Mouse (Mus musculus) right cerebral cortex, postnatal 10 days (tissue): Measurements from ENCODE around the gene Sel1l3.
A peak's percentile ranks its signal among the peaks of the same experiment; 100 is the strongest.

Experiments
- DNase-seq, 2 experiments: peaks; one replicate each; pipeline ENCODE4 v3.0.0; 2021; ENCODE audit warnings: low spot score in 2 of 2

Sel1l3 gene

DNA sequence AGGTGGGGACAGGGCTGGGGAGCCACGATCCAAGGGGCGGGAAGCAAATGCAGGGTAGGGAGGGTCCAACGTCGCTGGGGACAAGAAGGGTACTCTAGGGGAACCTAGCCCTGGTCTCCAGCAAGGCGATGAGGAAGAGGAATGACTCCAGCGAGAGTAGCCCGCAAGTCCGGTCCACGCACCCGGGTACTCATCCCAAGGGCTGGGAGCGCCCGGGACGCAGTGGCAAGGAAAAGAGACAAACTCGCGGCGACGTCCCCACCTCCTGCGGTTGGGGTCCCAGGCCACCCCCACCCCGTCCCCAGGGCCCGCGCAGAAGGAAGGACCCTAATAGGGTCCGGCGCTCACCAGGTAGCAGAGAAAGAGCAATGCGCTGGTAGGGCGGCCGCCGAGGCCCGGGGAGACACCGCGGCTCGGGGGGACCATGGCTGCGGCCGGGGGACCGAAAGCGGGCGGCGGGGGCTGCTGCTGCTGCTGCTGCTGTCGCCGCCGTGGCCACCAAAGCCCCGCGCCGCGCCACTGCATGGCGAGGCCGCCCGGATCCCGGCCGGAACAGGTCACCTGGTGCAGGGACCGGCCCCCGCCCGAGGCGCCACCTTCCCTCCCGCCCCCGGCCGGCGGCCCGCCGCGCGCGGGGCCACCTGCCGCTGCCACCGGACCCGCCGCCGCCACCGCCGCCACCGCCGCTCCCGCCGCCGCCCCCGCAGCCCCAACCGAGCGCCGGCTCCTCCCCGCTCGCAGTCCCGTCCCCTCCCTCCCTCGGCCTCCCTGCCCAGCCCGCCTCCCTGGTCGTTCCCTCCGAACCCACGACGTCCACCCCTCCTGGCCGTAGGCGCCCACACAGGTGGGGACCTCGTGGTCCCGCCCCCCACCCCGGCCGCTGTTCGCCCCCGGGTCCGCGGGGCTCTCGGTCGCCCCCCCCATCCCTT, 681 bp downstream of the Sel1l3 start:
- peak in 1 of 2 experiments; percentile 65 for DNase-seq

DNA sequence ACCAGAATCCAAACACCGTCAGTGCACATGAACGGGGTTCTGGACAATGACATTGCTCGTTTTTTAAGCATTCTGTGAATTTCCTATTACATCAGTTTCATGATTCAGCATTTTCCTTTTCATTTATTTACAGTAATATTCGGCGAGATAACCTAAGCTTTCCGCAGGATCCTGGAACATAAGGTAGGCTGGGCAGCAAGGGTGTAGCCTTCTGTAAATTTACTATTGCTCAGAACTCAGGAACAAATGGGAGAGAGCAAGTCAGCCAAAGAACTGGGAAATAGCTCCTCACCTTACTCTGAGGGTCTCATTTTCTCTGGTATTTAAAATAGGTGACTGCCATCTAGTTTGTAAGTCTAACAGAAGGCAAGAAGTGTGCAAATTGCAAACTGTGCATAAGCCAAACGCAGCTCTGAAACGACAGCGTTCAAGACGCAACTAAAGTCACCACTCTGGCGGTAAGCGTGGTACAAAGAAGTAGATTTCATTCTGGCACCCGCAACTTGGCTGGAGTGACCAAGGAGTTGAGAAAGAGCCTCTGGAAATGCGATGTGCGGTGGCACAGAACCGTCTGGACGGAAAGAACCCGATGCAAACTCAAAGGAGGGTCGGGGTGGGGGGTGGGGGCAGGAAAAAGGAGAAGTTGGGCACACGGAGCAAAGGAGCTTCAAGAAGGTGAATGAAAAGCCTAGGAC, 1.5 kb downstream of the Sel1l3 start:
- no peak for DNase-seq

DNA sequence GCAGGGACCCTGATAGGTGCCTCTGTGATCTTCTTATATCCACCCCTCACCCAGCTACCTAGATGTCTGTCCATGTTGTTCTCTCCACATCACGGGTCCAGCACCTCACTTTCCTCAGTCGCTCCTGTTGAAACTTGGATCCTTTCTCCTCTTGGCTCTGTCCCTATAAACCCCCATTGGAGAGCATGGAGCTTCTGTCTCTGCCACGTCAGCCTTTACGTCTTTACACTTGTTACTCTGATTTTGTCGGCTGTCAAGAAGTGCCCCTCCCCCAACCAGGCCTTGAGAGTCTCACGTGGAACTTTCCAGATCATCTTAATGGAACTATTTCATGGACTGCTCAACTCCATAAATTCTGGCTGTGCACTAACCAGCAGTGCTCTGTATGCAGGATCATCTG, 2.5 kb downstream of the Sel1l3 start:
- DNase-seq = peak; percentile 67 to 70

DNA sequence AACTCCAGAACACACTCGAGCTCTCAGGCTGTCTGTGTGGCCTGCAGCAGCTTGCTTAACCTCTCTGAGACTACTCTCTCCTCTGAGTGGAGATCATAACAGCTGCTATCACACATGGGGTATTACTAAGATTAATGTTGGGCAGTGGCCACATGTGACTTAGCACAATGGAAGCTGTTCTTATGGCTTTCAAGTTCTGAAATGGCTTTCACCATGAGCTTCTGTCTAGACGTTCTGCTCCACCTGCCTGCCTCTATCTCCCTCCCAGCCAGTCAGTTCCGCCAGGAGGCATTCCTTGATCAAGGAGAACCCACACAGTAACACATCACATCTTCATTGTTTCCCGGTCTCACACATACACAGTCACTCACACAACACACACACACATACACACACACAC, 3.2 kb downstream of the Sel1l3 start:
- DNase-seq = no peak

DNA sequence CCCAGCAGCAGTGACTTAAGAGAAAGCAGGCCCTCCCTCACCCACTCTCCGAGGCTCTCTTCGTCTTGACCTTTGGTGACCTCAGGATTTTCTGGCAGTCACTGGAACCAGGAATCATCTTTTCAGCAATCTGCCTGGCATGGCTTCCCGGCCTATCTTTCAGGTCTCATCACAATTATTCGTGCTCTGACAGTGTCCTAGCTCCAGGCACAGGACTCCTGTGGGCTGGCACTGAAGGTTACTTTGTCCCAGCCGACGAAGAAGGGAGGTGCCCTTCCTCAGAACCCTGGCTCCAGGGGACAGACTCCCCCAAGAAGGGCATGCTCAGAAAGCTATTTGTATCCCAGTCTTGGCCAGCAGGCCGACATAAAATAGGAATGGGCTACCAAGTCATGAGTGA, 4.0 kb downstream of the Sel1l3 start:
- DNase-seq = no peak

DNA sequence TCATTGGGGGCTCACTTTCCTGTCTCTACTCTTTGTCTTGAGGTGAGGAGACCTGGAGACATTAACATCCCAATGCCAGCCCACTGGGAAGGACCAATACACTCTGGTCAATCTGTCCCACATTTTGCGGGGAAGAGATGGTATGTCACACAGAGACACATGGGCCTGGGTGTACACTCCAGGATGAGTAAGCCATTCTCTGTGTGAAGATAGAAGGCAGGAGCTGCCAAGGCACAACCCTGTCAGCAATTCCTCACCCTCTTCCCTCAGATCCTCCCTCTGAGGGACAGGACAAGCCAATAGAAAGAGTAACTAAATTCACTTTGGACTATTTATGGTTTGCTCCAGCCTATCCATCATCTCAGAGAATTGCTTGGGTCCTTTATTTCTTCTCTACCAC, 5.0 kb downstream of the Sel1l3 start:
- DNase-seq = no peak

DNA sequence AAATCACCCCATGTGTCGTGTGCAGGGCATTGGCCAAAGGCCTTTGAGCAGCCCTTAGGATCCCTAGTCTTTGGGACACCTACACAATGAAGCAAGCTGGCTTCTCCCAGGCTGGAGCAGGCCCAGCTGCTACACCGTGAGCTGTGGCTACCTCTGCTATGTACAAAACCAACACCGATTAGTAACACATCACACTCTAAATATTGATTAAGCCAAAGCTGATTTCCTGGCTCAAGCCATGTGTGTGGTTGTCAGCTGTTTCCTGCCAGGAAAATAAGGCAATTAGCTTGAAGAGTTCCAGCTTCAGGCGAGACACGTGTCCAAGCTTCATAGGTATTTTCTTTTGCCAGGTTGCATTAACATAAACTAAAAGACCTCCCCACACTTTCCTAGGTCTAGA, 7.2 kb downstream of the Sel1l3 start:
- DNase-seq = no peak

DNA sequence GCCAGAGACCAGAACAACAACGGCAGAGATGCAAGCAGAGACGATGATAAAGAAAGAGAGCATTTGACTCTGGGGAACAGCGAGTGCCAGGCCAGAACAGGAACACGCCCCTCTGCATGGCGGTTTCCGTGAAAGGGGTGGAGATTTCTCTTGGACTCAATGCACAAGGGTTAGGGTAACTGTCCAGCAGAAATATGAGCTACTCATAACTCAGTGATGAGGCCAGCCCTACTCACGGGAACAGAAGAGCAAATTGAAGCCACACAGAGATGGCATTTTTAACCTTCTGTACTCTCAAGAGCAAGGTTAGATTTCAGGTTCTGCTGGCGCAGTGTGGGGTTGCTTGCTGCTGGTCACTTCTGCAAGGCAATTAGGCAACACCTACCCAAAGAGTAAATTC, 11.0 kb downstream of the Sel1l3 start:
- no peak for DNase-seq

DNA sequence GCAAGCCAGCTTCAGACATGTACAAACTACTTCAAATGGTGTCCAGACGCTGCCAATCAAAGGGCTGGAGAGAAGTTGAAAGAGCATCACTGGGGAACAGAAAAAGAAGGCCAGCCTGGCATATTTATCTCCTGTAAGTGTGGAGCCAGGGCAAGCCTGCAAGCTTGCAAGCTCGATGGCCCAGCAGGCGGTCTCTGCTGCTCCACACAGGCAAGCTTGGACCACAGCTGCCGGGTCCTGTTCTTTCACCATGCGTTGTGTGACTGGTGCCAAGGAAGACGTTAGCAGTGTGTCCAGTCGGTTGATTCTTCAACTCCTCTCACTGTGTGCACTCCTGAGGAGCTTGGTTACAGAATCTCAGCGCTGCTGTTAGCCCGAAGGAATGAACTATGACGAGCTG, 12.9 kb downstream of the Sel1l3 start:
- no peak for DNase-seq

DNA sequence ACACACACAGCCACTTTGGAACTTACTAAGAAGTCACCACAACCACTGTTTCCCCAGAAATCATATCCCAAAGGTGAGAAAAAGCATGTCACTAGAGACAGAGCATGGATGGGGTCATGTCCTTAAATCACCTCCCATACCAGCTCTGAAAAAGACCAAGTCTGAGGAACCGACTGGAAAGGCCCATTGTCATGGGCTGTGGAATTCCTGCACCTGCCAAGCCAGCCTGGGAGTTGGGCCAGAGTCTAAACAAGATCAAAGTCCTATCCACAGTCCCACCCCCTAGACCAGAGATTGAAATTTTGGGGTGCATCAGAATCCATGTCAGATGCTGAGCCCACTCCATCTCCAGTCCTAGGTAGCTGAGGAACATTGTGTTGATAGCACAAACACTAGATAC, 15.3 kb downstream of the Sel1l3 start:
- no peak for DNase-seq

DNA sequence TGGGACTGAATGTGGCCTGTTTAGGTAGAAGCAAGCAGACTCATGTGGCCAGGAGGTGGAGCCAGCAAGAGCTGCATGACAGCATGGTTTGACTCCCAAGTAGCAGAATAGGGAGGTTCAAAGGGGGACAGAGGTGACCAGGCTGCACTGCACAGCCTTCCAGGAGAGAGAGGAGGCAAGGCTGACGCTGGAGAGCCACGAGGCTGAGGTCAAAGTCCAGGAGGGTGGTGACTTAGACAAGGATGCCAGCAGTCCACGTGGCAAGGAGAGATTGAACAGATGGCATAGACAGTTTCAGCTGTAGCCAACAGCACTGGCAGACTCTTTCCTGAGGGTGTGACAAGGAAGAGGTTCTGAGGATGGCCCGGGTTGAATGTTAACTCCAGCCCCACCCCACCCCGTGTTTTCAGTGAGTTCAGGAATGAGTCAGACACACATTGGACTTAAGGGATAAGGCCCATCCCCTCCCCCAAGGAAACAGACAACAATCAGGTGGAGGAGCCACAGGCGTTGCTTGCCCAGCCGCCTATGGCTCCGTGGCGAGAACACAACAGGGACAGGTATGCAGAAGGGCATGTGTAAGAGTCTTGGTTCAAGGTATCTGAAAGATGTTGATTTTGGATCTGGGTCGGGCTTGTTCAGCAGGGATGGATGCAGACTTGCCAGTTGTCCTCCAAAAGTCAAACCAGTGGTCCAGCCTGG, 17.2 kb downstream of the Sel1l3 start:
- DNase-seq = no peak

DNA sequence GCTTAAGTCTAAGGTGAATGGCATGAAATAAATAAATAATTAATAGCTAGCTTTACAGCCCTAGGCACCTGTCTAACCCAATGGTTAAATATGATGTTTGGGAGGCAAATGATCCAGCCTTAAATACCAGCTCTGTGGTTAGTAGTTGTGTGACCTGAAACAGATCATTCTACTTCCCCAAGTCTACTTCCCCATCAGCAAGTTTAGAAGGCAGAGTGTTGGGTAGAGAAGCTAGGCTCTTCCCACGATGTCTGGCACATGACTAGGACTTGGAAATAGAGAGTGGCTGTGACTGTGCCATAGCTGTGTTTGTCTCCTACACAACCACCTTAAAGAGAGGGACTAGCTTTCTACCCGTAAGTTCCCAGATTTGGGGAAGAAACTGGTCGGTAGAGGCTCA, 18.9 kb downstream of the Sel1l3 start:
- DNase-seq = no peak

DNA sequence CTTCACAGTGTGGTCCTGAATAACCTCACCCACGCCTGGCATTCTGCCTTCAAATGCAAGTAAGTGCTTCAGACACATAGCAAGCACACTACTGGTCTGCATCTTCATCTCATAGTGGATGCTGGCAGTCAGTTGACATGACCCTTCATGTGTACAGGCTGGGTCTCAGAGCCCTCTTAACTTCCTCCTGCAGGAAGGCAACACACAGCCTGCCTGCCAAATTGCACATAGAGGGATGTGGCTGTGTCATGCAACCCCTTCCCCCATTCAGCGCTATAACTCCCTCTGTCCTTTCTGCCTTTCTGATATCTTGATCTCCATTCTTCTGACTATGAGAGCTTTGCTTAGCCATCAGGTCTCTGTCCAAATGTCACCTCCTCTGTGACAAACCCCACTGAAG, 19.3 kb downstream of the Sel1l3 start:
- no peak for DNase-seq

DNA sequence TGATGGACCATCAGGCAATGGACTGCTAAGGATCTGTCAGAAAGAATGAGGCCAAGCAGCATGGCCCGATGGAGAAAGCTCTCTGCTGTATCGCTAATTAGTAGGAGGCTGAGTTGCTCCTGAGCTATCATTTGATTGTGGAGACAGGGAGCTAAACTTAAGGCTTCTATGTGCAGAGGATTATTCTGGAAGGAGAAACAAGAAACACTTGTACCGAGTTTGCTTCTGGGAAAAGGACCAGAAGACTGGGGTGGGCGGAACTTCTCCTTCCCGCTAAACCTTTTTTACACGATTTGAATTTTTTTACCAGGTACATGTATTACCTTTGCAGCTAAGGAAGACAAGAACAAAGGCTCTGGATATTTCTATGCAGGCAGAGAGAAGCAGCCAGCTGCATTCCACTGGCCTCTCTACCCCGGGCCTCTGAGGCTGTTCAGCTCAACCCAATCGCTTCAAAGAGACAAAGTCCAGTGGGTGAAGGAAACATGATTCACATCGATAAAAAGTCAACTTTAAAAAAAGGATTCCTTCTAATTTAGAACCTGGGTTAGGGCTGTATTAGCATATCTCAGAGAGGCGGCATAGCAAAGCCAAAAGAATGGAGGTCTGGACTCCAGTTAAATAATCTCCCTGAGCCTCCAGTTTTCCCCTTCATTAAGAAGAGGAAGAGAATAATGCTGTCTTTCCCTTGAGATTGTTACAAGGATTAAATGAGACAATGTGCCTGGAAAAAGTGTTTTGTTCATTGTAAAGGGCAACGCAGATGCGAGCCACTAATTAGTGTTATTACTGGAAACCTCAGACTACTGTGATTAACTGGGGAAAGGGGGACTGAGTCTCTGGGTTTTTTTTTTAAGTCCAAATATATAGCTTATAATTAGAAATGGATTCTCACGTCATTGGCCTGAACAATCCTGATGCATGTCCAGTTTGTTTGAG, 20.4 kb downstream of the Sel1l3 start:
- DNase-seq = no peak

DNA sequence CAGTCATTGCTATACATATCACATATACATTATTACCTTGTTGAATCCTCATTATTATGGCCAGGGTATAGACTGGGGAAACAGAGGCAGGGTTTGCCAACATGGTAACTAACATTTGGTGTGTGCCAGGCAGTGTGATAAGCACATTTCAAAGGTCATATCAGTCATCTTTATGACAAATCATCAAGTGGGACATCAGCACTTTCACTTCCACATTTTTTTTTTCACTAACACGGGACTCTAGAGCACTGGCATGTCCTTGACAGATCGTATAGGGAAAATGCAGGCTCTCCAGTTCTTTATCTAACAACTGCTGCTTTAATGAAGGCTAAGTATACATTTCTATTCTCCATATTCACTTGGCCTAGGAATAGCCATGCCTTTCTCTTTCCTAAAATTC, 25.1 kb downstream of the Sel1l3 start:
- DNase-seq = no peak

DNA sequence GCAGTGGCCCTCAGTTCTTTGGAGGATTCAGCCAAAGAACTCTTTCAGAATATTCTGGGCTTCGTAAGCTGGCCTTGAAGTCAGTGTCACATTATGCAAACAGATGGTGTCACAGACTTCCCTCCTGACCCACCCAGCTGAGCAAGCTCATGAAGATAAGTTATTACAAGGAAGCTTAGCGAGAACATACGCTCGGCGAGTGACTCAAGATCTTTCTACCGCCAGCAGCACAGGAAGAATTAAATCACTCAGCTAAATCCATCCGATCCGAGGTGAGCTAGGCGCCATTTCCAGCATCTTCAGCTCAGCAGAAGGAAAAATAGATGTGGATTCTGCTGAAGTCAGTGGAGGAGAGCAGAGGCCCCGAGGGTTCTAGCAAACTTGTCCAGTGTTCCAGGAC, 26.5 kb downstream of the Sel1l3 start:
- peak; percentile 45 to 76 for DNase-seq

DNA sequence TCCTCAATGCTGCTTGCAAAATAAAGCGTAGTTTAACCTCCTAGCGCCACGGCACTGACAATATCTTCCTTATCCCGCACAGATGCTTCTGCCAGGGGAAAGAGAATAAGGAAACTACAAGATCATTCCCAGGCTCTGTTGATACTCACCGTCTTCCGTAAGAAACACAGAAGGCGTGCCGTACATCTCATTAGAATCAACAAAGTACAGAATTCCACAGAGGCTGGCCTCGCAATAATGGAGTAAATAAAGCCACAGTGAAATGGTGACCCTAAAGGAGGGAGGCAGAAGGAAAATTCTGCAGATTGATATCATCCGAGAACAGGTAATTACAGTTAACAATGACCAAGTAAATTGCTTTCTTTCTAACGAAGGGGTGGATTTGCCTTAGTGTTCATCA, 27.9 kb downstream of the Sel1l3 start:
- no peak for DNase-seq

DNA sequence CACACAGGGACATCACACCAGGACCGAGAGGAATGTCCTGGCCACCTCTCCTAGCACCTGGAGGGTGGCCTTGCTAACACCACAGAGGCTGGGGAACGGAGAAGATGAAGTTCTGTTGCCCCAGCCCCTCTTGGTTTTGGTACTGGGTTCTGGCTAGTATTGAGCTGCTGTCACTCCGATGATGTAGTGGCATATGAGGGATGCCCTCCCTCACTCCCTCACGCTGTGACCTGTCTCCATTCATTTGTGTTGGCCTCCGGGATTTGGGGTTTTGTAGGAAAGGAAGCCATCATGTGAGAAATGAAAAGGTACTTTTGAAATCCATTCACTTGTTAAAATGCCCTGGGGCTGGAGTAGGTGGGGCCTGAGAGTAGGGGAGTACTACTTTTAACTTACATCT, 33.8 kb downstream of the Sel1l3 start:
- DNase-seq = no peak

DNA sequence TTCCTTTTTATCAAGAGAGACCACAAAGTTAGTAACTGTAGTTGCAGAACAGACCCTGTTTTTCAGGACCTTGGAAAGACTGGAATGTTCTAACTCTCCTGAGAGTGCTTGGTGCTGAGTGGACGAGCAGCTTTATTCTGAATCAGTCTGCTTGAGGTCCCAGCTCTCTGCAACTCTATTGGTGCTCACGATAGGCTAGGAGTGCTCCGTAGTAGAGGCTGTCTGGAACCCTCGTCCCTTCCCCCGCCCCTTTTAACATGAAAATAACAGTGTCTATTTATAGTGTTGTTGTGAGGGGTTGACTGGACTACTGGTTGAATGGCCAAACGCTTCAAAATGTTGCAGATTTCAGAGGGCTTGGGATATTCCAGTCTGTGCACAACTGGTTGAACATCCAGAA, 37.0 kb downstream of the Sel1l3 start:
- DNase-seq = no peak

DNA sequence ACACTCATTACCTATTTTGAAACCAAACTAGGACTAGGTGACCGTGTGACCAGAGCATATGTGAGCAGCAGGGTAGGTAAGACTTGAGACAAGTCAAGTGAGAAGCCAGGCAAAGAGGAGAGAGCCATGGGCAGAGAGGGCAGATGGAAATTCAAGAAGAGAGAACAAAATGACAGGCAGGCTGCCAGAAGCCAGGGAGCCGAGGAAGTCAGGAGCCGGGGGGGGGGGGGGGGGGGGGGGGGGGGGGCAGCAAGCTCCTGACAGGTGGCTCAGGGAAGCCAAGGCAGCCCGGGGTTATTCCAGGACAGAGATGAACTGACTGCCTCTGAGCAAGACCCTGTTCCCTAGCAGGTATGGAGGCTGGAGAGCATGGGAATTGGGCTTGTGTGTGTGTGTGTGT, 37.7 kb downstream of the Sel1l3 start:
- no peak for DNase-seq

DNA sequence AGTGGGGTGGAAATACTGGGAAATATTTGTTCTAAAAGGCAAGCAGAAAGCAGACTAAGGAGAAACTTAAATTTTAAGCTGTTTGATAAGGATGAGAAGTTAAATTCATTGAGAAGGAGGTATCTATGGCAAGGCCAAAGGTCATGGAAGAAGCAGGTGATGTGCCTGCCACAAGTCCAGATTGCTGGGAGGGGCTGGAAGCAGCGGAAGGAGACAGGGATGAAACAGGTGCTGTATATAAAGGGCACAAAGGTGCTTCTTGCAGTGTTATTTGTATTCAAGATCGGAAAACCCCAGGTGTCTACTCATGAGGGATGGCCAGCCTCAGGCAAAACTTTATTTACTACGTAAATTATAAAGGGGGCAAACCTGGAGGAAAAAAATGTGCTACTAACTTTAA, 38.5 kb downstream of the Sel1l3 start:
- DNase-seq = no peak

DNA sequence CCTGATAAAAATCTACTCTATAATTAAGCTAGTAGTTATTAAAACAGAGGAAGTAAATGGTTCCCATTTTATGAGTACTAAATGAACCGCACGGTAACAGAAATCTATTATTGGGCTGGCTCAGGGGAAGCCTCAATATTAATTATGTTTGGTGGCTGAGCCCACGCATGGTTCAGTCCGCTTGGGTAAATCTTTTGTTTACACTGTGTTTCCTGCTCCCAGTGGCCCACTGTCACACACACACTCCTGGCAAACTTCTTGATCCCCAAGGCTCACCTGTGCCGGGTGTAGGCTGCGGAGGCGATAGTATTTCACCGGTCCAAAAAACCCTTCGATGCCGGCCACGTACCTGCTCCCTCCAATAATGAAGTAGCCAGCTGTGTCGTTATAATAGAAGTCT, 39.3 kb downstream of the Sel1l3 start:
- DNase-seq = no peak
